22 mouse cellular contexts compared by ENCODE assay signal in genomic region chr11:42822835-42823234, GRCm38 (mm10).
DNase-seq lines count a peak whose midpoint lies in the region; TF ChIP-seq lines count a peak whose summit lies in the region.
"Had no signal": no experiment of that assay in that cellular context is flagged by ENCODE, and none has a peak within 500 bp of the region (broad histone marks: within the 10 kb centered on the region; RNA-seq: fewer than 3 reads in every experiment).

No protein-coding gene starts in this region.

- dilution Hi-C loops in CH12.LX (cut with MboI; ENCODE audit: extremely low pct_ligation_motif_present, extremely low pct_unique_long_range_greater_than_20kb, low sequenced_read_pairs), result no loop called here

- H3K9ac ChIP-seq in CH12.LX (ENCODE audit: insufficient read depth, low read depth), result no peak overlapping the region
- H3K9ac ChIP-seq: embryonic facial prominence, embryonic 15.5 days; heart, embryonic 12.5 days; hindbrain, embryonic 14.5 days had no signal

- intact Hi-C loops in left cerebral cortex, postnatal 14 days (cut with DNase I), result no loop called here
- intact Hi-C loops in left cerebral cortex, postnatal 10 days (cut with DNase I), result no loop called here

- H3K27me3 ChIP-seq in CH12.LX (replicated peaks), result no peaks in the 10 kb centered on the region
- H3K27me3 ChIP-seq: embryonic facial prominence, embryonic 15.5 days; heart, embryonic 12.5 days had no signal

- H3K4me1 ChIP-seq in CH12.LX (ENCODE audit: control insufficient read depth in 1 of 2, insufficient read depth in 2 of 2), result no peaks in the 10 kb centered on the region
- H3K4me1 ChIP-seq: embryonic facial prominence, embryonic 15.5 days; forebrain, embryonic 10.5 days; heart, embryonic 12.5 days; hindbrain, embryonic 10.5 days had no signal

- no peaks in the 10 kb centered on the region for H3K36me3 ChIP-seq in CH12.LX (replicated peaks in 1 of 2; ENCODE audit: control insufficient read depth in 1 of 2, insufficient read depth in 1 of 2, low read length in 1 of 2)
- H3K36me3 ChIP-seq: embryonic facial prominence, embryonic 15.5 days; forebrain, embryonic 10.5 days; G1E; heart, embryonic 12.5 days; hindbrain, embryonic 10.5 days had no signal

- no peak overlapping the region for H3K4me3 ChIP-seq in CH12.LX (replicated peaks in 1 of 3; ENCODE audit: low read depth in 2 of 3, low read length in 2 of 3, poor library complexity in 1 of 3)
- H3K4me3 ChIP-seq: embryonic facial prominence, embryonic 15.5 days; erythroblast, embryonic 14.5 days; forebrain, embryonic 10.5 days; gastrocnemius, adult 2 months; heart, embryonic 12.5 days; hindbrain, embryonic 10.5 days had no signal

- no peak overlapping the region for H3K4me2 ChIP-seq in CH12.LX (ENCODE audit: insufficient read depth, low read depth, poor library complexity, severe bottlenecking)
- H3K4me2 ChIP-seq: embryonic facial prominence, embryonic 15.5 days; heart, embryonic 12.5 days; hindbrain, embryonic 14.5 days had no signal

- TF ChIP-seq EP300 in CH12.LX (IDR thresholded peaks at IDR 0.05; ENCODE audit: low read length), result no peak

- TF ChIP-seq CTCF in CH12.LX (conservative IDR thresholded peaks at IDR 0.05 in 1 of 2, IDR thresholded peaks at IDR 0.05 in 1 of 2; ENCODE audit: low read depth in 2 of 2, low read length in 2 of 2), result no peak

- no peaks in the 10 kb centered on the region for H3K79me2 ChIP-seq in CH12.LX (replicated peaks; ENCODE audit: control insufficient read depth, extremely low read depth, insufficient read depth, poor library complexity, severe bottlenecking)

- peak; percentile 3 to 4 for DNase-seq in layer of hippocampus, adult 8-10 months (ENCODE audit: low spot score in 2 of 2)
- no peak for DNase-seq in layer of hippocampus, adult 11-12 months (ENCODE audit: low spot score)
- DNase-seq in left cerebral cortex, postnatal 14 days (ENCODE audit: low spot score in 2 of 2), result peak; percentile 5 to 6
- DNase-seq in left cerebral cortex, postnatal 10 days (ENCODE audit: extremely low spot score in 1 of 2, low spot score in 2 of 2), result no peak
- DNase-seq in CH12.LX (ENCODE audit: extremely low read depth), result no peak
- DNase-seq in brain, adult 2 months (ENCODE audit: low read depth, low spot score), result peak; percentile 60
- DNase-seq in thymus, postnatal 4 days, result no peak
- DNase-seq: adrenal gland, adult 8-10 months; adrenal gland, postnatal 36 days; cerebellum, adult 11 months; cerebellum, adult 8-10 months; cerebellum, postnatal 14 days; embryo, embryonic 11 days; gastrocnemius, adult 2 months; gastrocnemius, postnatal 25 days had no signal

- TF ChIP-seq RAD21 in CH12.LX (IDR thresholded peaks at IDR 0.05; ENCODE audit: low read depth, low read length), result no peak

- H3K9me3 ChIP-seq in CH12.LX (replicated peaks; ENCODE audit: low read length), result no peaks in the 10 kb centered on the region
- H3K9me3 ChIP-seq: embryonic facial prominence, embryonic 15.5 days; forebrain, embryonic 10.5 days; G1E; heart, embryonic 12.5 days; hindbrain, embryonic 10.5 days had no signal

- no peak overlapping the region for H3K27ac ChIP-seq in CH12.LX (ENCODE audit: insufficient read depth, low read depth)
- H3K27ac ChIP-seq: embryonic facial prominence, embryonic 15.5 days; forebrain, embryonic 10.5 days; gastrocnemius, adult 2 months; hindbrain, embryonic 10.5 days; hindbrain, embryonic 14.5 days had no signal

- in situ Hi-C loops in CH12.LX (cut with MboI; ENCODE audit: low pct_ligation_motif_present, low pct_unique_long_range_greater_than_20kb, low sequenced_read_pairs), result no loop called here

- TF ChIP-seq POLR2A in CH12.LX (IDR thresholded peaks at IDR 0.05; ENCODE audit: low read depth, low read length), result no peak

TF ChIP-seq in CH12.LX, 34 proteins besides CTCF, POLR2A, EP300 and RAD21:
- TF ChIP-seq ELF1 (IDR thresholded peaks at IDR 0.05; ENCODE audit: low read depth, low read length) (no peak), MAFK (IDR thresholded peaks at IDR 0.05; ENCODE audit: insufficient replicate concordance, low read length) (peak; percentile 46; the same call in 1 of the 2 replicates)

Comparison
In these comparisons a context has a peak if more than half of its experiments do, and no peak if none do; other contexts are left out.
1. DNase-seq: peak in layer of hippocampus, adult 8-10 months (2 of 2), left cerebral cortex, postnatal 14 days (2 of 2) and brain, adult 2 months (single experiment); none in layer of hippocampus, adult 11-12 months (single experiment), left cerebral cortex, postnatal 10 days (0 of 2), CH12.LX (single experiment) and thymus, postnatal 4 days (single experiment).